Mouse (Mus musculus) adrenal gland, postnatal 25 days (tissue): ENCODE results near the gene Hnrnpr. TPM values are rescaled to one million over a fixed set of nuclear protein-coding genes. Genes with fewer than 3 reads are reported as not detected.

Source experiments
- DNase-seq: peaks from one replicate; pipeline ENCODE4 v3.0.0; 2021; ENCODE audit warnings: mixed read lengths
- total RNA-seq: library from RNA; stranded (reverse); gene quantifications from 2 replicates; pipeline ENCODE4 v1.2.3, GENCODE M21; 2021

The Hnrnpr gene
- total RNA-seq, 1 experiment from 2014 or later: 97.0 TPM

DNA sequence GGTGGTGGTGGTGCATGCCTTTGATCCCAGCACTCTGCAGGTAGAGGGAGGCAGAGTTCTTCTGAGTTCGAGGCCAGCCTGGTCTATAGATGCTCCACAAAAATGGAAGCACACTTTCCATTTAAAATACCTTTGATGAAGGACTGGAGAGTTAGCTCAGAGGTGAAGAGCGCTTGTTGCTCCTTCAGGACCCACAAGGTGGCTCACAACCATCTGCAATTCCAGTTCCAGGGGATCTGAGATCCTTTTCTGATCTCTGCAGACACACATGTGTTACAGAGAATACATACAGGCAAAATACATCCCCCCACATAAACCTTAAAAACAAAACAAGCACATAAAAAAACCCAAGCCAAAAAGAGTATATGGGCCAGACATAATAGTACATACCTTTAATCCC, 2.4 kb upstream of the Hnrnpr start:
- DNase-seq: no peak

DNA sequence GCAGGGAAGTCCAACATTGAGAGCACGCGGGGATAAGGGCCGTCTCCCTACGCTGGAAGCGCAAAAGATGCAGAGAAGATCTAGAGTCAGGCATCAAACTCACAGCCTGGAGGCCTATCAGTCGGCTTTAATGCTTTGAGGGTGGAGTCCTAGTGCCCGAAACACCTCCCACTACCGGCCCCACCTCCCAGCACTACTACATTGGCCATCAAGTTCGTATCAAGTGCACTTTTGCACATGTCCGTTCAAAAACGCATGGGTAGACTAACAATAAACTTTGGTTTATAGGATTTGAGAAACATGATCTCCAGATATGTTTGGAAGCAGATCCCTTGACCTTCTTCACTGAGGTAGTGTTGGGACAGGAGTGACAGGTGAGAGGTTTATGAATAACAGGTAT, 962 bp upstream of the Hnrnpr start:
- peak; percentile 51 for DNase-seq

DNA sequence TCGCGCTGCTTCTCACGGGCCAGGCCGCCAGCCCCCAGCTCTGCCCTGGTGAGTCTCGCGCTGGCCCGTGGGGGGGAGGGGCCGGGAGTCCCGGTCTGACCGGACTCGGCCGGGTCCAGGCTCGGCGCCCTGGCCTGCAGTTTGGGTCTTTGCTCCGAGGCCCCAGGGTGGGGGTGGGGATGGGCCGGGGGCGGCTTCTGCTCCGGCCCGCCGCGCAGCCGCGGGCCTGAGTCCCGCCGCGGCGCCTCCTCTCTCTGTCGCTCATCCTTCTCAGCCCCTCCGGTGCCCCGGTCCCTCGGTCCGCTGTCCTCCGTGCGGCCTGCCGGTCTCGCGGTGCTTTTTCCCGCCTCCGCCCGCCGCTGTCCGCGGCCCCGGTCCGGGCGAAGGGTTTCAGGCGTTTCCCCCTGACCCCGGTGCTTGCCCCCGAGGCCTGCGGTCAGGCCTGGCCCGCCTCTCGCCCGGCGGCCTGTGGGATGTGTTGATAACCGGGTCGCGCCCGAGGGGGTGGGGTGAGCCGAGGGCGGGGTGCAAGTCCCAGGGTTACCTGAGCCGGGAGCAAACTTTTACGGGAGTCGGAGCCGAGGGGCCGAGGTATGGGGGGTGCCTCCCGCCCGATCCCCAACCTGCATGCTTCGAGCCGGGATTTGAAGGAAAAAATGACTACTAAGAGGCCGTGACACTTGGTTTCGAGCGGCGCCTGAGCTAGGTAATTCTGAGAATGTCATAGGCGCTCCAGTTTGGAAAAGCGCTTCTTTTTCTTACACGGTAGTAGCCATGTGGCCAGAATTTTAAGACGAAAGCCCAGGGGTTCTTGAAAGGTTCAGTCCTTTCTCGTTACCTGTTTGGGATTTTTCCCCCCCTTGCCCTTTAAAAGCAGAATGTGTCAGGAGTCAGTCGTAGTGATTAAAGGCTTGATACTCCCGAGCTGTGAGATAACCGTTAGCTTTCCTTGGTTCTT, 579 bp downstream of the Hnrnpr start:
- peak; percentile 68 for DNase-seq

DNA sequence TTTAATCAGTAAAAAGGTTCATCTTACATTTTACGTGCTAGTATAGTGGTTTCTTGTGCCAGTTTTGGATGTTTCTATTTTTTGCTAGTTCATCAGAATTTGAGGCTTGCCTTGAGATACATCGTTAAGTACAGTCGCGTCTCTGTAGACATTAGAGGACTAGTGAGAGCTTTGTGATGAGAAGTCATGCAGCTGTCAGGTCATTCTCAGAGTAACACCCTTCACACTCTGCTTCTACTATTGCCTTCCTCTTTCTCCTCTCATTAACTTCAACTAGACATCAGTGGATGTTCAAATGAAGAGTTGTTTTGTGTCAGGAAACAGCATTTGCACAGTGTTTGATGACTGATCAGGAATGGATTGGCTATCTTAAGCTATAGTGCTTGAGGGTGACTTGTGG, 1.9 kb downstream of the Hnrnpr start:
- DNase-seq: no peak

DNA sequence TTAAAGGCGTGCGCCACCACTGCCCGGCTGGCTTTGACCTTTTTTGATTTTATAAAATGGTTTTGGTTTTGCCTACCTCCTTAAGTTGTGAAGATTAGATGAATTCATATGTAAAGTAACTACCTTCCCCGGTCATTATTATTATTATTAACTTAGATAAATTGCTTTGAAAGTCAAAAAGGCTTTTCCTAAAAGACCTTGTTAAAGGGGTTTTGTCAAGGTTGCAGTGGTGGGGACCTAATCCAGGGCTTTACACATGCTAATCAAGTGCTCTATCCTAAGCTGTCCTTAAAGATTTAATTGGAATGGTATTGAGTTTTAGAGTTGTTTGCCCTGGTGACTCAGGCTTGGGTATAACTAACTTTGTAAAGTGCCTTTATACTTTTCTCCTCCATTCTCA, 6.9 kb downstream of the Hnrnpr start:
- no peak for DNase-seq

DNA sequence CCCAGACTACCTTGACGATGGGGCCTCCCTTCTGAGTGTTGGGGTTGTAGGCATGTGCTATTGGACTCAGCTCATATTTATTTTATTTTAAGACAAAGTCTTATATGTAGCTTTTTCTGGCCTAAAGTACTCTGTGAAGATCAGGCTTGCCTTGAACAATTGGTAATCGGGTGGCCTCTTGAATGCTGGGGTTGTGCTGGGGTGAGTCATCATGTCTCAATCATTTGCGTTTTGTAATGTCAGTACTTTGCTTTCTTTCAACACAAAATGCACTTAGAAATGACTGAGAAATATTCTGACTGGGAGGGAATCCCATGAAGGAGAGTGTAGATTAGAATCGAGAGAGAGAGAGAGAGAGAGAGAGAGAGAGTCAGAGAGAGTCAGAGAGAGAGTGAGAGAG, 9.3 kb downstream of the Hnrnpr start:
- DNase-seq: no peak

DNA sequence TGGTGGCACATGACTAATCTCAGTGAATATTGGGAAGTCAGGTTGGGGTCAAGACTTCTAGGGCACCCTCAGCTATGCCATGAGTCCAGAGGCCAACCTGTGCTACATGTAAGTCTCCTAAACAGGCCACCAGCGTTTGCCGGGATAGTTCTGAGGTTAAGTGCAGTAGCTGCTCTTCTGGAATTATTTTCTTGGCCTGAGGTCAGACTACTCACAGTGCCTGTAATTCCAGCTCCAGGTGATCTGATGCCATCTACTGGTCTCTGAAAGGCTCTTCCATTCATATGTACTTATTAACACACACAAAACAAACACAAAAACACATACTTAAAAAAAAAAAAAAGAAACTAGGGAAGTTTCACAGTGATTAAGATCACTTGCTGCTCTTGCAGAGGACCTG, 13.5 kb downstream of the Hnrnpr start:
- no peak for DNase-seq

DNA sequence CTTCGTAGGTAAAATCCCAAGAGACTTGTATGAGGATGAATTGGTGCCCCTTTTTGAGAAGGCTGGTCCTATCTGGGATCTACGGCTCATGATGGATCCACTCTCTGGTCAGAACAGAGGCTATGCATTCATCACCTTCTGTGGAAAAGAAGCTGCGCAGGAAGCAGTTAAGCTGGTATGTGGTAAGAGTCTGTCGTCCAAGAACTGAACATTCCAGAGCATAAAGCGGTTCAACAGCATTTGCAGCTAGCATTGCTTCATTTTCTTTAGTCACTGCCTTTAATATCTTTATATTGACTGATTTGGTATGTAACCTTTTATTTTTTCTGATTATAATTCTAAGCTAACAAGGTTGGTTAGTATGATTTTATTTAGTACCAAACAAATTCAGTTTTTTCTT, 16.5 kb downstream of the Hnrnpr start:
- DNase-seq: no peak

DNA sequence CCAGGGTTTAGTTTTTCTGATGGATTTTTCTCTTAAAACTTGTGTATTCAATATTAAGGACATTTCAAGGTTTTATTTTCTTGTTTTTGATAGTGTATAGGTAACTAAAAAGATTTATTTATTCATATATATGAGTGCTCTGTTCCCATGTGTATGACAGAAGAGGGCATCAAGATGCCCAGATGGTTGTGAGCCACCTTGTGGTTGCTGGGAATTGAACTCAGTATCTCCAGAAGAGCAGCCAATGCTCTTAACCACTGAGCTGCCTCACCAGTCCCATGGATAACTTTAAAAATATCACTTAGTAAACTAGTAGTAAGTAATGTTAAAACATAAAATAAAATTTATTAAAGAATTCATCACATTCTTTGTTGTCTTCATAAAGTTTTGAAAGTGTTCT, 17.4 kb downstream of the Hnrnpr start:
- no peak for DNase-seq

DNA sequence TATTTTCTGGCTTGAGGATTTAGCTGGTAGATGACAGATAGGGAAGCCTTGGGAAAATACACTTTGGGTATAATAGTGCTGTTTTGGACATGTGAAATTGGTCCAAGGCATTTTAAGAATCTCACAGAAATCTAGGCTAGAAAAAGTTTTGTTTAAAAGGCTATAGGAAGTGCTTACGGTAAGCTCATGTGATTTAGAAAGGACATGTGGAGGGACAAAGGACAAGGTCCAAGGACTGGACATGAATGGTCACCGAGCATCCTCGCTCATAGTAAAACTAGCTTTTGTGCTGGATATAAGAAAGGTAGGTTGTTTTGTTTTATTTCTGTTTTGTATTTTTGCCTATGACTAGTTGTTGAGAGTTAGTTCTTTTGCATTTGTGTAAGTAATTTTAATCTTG, 21.0 kb downstream of the Hnrnpr start:
- no peak for DNase-seq

DNA sequence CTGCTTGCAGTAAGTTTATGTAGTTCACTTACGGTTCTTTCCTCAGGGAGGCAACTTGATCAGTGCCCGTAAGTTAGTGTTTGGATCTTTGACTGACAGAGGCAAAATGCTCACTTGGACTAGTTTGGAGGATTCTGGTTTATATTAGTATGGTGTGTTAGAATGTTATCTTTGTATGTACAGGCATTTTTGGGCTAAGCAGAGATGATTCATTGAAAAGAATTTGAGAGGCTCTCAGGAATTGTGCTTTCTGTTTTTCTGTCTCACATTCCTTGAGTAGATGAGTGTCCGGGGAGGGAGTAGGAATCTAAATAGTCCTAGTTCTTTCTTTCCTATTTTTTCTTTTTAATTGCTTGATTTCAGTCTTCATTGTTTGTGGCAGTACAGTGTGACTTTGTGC, 22.4 kb downstream of the Hnrnpr start:
- DNase-seq: no peak

DNA sequence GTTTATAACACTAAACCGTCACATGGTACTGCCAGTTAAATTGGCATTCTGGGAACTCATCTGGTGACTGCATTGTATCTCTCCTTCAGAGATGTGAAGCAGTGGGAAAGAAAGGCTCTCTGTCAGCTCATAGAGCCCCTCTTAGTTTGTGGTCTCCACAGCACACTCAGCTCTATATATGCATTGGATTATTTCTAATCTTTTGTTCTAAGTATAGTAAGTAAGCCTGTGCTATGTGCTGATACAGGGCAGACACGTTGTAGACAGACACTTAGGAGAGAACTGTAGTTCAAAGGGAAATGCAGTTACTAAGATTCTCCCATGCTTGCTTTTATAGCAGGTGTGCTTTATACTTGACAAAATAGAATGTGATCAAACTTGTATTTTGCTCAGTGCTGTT, 24.3 kb downstream of the Hnrnpr start:
- DNase-seq: no peak

DNA sequence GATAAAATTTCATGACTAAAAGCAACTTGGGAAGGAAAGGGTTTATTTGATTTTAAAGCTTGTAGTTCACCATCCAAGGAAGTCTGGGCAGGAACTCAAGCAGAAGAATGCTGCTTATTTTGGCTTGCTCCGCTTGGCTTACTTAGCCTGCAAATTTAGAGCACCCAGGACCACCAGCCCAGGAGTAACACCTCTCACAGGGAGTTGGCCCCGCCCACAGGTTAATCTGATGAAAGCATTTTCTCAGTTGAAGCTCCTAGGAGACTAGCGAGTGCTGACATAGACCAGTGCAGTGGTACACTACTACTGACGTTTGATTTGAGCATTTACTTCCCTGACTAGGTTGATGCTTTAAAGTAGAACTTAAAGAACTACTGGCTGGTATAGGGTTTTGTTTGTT, 26.4 kb downstream of the Hnrnpr start:
- no peak for DNase-seq

DNA sequence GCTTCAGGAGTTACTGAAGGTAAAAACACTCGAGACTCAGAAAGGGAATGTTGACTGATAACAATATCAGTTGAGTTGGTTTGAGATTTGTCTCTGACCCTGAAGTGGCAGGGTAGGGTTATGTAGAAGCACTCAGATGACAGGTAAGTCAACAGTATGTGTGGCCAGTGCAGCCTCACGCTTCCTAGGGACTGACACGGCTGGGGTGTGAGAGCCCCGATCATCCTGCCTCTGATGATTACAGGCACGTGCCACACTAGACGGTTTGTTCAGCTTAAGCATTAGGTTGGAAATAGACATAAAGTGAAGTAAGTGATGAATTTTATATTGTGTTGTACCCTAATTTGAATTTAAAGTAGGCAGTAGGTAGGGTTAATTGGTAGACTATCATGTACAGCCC, 38.9 kb downstream of the Hnrnpr start:
- DNase-seq: no peak

DNA sequence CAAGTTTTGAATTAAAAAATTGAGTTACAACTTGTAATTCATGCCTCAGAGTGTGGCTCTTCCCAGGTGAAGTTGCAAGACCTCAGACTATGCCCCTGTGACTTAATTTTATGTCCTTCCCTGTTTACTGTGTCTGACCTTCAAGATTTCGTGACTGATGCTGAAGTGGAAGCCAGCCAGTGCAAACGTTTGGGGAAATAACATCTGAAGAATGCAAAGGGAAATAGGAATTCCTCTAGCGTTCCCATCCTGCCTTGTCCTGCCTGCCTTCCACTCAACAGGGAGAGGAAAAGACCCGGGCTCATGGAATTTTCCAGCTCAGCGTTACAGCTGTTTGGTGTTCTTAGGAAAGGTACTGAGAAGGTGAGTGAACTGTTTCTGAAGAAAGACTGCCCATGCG, 46.3 kb downstream of the Hnrnpr start:
- DNase-seq: no peak

DNA sequence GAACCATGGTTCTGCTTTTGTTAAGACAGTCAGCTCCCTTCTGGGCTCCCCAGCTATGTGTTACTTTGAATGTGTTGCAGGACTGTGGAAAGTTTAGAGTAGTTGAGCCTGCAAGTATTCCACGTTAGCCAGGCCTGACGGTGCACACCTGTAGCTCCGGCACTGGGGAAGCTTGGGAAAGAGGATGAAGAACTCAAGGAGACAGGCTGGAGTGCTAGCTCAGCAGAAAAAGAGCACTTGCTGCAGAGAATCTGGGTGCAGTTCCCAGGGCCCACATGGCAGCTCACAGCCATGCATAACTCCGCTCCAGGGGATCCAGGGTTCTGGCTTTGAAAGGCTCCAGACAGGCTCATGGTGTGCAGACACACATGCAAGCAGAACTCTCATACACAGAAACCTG, 46.7 kb downstream of the Hnrnpr start:
- no peak for DNase-seq

DNA sequence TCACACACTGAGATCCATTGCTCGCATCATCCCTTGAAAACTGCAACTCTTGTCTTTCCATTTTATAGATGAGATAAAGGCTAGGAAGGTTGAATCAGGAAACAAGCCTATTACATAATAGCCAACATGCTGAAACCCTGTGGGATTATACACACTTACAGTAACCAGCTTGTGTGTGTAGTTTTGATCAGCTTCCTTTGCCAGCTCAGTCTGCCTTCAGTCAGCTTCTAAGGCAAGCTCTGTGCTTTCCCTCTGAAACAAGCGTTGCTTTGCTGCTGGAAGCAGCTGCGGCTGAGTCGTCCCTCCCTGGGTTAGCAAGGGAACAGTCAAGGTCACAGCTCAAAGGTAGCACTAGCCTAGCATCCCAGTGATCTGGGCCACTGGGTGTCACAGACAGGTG, 57.1 kb downstream of the Hnrnpr start:
- DNase-seq: no peak

DNA sequence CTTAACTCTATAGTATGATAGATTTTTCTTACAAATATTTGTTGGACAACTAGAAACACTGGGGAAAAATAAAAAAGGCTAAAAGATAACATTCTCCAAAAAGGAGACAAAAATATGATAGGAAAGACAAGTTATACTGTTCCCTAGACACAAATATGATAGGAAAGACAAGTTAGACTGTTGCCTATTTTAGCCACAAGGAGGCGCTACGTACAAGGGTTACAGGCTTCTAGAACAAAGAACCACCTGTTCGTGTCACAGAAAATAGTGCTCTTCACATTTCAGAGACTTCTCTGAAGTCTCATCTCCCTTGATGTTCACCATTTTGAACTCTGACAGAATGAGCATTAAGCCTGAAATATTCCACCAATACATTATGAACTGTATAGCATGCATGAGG, 59.0 kb downstream of the Hnrnpr start:
- peak; percentile 20 for DNase-seq

DNA sequence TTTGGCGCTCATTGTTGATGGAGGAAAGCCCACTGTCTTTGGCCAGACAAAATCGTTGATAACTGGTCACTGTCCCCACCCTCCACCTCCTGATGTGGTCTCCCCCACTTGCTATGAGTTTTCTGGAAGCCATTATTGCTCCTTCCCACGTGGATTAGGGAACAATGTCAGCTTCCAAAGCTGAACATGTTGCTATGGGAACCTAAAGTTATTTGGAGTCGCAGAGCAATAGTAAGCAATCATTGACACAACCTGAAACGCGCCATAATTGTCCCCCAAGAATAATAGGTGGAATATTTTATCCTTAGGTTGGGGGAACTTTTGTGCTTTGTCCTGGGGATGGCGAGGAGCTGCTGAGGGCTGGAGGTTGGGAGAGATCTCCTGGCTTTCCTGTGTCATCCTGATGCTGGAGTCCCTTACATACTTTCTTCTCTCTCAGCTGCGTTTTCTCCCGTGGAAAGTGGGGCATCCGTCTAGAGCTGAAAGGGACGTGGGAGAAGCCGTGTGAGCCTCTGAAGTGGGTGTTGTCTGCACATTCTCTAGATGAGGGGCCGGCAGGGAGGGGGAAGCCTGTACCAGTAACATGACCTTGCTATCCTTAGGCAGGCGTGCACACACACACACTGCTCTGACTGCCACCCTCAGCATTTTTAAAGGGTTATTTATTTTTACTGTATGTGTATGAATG, 62.9 kb downstream of the Hnrnpr start:
- DNase-seq: no peak

DNA sequence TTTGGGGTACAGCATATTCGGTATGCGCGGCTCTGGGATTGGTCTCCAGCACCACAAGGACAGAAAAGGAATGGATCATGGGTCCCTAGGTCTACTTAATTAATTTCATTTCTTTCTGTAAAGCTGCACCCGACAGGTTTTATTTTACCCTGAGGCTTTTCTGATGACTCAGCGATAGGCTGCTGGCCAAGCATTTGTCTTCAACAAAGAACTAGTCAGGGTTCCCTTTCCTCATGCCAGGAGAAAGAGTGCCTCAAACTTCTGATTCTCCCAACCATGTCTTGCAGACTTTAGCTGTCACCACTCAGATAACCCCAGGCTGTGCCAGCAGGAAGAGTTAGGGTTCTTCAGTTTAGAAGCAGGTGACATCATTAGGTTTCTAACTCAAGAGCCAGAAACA, 66.3 kb downstream of the Hnrnpr start:
- DNase-seq: peak; percentile 21

DNA sequence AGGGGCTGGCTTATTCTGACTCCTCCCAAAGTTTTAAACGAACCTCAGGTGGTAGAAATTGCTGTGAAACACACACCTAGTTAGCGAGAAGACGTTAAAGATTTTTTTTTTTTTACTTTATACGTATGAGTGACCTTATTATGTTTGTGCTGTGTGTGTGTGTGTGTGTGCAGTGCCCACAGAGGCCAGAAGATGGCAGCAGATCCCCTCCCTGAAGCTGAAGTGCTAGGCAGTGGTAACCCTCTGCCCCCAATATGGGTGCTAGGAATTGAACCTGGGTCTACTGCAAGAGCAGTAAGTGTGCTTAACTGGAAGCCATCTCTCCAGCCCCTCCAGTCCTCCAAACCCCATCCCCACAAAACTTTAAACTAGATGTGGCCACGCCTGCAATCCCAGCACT, 72.3 kb downstream of the Hnrnpr start:
- DNase-seq: no peak

DNA sequence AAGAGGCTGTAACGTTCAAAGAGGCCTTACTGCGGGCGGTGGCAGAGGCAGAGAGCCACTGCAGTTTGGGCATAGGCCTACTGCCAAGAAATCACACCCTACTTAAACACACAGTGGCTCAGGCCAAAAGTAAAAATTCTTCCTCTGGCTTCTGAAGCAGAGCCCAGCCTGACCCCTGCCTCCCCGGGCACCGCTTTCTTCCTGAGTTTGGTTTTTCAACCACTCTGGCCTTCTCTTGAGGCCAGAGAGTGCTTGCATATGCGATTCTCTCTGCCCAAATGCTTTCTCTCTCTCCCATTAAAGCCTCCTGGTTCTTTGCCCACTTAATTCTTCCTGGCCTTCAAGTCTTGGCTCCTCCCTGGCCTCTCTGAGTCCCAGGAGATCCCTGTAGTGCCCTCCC, 73.1 kb downstream of the Hnrnpr start:
- no peak for DNase-seq

DNA sequence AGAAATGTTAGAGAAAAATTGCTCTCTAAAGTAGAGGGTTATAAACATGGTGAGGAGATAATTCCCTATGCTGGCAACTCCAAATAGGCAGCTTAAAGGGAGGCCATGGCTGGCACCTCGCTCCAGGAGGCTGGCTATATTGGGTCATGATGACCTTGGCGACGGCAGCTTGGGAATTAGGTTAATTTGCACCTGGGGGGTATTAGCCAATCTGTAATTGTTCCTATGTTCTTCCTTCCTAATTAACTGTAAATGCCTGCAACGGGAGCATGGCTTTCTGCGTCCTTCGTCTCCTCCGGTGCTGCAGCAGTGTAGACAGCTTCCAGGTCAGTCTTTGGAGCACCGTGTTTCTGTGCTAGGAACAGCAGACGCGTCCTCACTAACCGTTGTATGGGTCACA, 76.5 kb downstream of the Hnrnpr start:
- DNase-seq: no peak

DNA sequence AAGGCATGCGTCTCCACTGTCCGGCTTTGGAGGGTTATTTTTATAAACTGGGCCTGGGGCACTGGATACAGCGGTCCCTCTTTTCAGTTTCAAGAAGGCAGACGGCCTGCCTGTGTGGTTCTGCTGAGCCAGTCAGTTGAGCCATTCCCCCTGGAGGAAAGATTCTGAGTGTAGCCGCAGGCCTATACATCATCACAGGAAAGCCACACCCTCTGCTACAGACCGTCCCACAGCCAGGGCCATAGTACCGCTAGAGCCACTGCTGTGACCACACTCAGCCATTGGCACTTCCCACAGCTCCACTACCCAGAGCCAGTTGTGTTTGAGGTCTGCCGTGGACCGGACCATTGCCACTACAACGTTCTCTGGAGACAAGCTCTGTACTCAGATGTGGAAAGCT, 91.1 kb downstream of the Hnrnpr start:
- no peak for DNase-seq
